Mouse (Mus musculus) heart, postnatal 10 days (tissue): ENCODE results near the gene Afg1l. TPM values are rescaled to one million over a fixed set of nuclear protein-coding genes. Genes with fewer than 3 reads are reported as not detected.

Experiments
- DNase-seq, 2 experiments: peaks; one replicate each; pipeline ENCODE4 v3.0.0; 2021
- intact Hi-C: fragments of 180-260 bp; cut with DNase I; formaldehyde crosslinking; loops from one replicate; pipeline ENCODE4 v1.15.1; 2025
- total RNA-seq, 2 experiments: library from RNA; stranded (reverse); gene quantifications; 2 replicates each; pipeline ENCODE4 v1.2.3; 2021

The Afg1l gene
- total RNA-seq, 2 experiments from 2014 or later = 25.4 to 26.6 TPM

DNA sequence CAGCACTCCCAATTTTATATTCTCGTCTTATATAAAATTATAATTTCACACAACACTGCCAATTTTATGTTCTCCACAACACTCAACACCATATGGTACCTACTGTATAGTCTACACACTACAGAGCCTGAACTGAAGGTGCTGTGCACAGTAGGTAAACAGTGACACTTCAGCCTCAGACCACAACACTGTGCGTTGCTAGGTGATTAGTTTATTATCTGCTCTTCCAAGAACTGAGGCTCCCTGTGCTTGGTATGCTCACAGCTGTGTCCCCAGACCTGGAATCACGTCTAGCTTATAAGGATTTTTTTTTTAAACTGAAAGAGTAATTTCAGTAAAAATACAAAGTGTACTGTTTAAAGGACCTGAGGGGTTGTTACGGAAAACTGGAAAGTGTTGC is 2.4 kb upstream of the Afg1l start:
- no peak for DNase-seq
- intact Hi-C loops = no loop called here

DNA sequence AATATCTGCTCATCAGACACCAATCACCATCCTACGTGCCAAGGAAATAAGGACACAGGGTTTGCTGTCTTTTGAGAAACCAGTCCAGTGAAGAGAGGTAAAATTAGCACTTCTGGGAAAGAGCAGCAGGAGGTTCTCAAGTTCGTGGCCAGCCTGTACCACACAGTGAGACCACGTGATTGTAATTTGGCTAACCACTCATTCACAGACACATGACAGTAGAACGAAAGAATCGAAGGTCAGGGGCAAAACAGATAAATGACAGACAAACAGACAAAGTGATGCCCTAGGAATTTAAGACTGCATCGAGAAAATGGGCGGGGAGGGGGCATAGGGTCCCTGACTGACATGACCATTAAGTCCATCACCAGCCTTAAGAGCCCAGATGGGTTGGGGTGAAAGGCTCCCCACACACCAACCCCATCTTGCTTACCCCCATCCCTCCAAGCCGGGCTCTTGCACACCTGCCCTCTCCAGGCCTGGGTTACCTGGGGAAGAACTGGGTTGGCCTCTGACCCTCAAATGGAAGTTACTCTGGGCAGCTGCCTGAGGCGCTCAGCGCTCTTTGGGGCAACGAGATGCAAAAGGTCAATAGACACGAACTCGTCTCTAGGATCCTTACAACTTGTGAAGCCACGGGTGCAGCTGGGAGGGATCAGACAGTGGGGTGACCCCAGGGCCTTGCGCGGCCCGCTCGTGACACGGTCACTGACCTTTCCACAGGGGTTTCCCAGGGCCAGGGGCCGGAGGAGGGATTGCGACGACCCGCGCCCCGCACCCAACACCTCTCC is 620 bp downstream of the Afg1l start:
- intact Hi-C loops = loop anchor here (1.0 to 2.0 kb wide), 2 partner anchors 21 to 24 kb away; no protein-coding TSS in a partner anchor
- no peak for DNase-seq

DNA sequence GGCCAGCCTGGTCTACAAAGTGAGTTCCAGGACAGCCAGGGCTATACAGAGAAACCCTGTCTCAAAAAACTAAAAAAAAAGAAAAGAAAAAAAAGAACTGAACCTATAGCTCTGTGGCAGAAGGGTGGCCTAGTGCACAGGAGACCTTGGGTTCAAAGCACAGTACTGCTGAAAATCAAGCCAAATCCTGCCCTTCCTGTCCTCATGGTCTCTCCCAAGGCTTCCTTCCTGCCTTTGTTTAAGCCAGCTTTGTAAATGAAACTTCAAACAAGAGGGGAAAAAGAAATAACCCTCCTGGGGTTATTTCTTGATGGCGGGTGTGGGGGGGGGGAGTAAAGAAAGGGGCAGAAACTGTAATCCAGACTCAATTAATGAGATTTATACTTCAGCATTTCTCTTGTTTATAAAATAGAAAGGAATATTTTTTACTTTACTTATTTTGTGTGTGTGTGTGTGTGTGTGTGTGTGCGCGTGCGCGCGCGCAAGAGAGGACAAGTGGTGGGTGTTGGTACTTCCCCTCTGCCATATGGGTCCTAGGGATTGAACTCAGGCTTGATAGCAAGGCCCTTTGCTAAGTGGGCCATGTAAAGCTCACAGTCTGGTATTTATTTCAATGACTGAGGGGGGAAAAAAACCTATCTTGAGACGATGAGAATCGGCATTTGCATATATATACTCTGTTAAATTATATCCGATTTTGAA is 1.4 kb downstream of the Afg1l start:
- intact Hi-C loops = loop anchor here (2.0 kb wide), 1 partner anchor 20 kb away; no protein-coding TSS in a partner anchor
- peak in 1 of 2 experiments; percentile 34 for DNase-seq

DNA sequence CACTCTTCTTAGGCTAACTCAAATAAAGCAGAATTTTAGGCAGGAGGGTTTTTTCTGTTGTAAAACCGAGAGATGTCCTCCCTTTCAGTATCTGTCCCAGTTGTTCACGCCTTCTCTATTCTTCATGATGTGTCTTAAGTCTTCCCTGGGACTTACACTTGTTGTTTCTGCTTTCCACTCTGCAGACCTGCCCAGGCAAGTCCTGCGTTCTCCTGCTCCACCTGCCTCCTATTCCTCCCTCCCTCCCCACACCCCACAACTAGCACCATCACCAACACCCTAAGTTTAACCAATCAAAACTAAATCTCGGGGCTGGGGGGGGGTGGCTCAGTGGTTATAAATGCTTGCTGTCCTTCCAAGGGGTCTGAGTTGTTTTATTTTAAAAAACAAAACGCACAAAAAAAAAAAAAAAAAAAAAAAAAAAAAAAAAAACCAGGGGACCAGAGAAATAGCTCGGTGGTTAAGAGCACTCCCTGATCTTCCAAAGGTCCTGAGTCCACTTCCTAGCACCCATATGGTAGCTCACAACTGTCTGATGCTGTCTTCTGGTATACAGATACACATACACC is 3.3 kb downstream of the Afg1l start:
- intact Hi-C loops = no loop called here
- DNase-seq = no peak

DNA sequence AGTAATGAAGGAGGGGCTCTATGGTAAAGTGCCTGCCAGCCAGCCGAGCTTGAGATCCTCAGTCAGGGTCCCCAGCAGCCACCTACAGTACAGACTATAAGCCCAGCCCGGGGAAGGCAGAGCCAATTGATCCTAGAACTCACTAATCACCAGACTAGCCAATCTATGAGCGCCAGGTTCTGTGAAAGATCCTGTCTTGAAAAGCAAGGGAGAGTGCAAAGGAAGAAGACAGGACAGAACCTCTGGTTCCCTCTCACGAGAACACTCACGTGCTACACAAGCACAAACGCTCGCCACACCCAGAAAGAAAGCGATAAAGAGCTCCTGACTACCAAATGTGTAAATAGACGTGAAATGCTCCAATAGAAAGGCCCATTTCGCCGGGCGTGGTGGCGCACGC is 13.6 kb downstream of the Afg1l start:
- intact Hi-C loops = no loop called here
- no peak for DNase-seq

DNA sequence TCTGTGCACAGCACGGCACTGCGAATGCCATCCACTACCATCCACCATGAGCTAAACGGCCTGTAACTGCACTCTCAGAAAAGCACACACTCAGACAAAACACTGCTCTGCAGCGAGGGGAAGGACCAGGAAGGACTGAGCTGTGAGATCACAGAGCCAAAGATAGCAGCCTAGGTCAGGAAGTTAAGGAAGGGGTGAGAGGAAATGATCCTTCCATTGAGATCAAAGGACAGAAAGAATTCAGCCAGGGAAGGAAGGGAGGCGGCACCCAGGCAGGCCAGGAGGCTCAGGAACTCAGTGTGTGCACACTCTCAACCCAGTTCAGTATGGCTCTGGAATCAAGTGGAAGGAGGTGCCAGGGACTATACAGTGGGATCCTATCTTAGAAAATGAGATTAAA is 14.1 kb downstream of the Afg1l start:
- DNase-seq = peak; percentile 59 to 67
- intact Hi-C loops = no loop called here

DNA sequence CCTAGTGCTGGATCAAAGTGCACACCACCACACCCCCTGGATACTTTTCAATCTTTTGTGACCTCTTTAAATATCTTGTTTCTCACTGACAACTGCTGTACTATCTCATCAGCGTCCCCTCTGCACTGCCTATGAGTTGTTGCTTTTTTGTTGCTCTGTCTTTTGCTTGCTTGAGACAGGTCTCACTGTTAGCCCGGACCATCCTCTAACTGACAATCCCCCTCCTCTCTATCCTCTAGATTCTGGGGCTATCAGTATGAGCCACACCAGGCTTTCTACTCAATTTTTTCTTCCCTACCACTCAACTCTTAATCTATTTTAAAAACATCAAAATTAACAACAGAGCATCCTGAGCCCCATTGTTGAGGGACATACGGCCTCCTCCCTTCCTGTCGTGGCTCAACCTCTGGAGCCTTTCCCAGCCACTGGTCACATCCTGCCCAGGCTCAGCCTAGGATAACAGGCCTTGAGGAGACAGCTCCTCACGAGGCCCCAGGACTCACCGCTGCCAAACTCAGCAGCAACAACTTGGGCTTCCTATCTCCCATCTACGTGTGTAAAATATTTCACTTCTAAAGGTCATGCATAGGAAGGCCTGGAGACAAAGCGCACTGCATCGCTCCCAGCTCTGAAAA is 20.7 kb downstream of the Afg1l start:
- DNase-seq = peak; percentile 82
- intact Hi-C loops = loop anchor here (2.0 to 5.0 kb wide), 2 partner anchors 19 to 45 kb away; partner anchors contain the start of gene Snx3

DNA sequence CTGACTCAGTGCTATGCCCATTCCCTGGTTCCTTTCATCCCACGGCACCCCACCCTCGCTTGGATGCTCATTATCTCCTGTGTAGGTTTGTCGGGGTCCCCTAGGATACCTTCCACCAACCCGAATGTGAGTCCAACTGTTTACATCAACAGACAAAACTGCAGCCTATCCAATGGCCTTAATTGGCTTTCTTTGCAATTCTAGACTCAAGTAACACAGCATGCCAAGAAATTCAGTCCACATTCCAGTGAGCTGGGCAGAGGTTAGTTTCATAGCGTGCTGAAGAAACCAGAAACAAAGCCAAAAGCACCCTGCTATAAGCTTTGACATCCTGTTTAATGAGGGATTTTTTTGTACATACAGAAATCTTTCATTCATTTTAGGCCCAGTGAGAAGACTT is 22.4 kb downstream of the Afg1l start:
- no peak for DNase-seq
- intact Hi-C loops = loop anchor here (2.0 to 5.0 kb wide), 2 partner anchors 21 to 46 kb away; partner anchors contain the start of gene Snx3

DNA sequence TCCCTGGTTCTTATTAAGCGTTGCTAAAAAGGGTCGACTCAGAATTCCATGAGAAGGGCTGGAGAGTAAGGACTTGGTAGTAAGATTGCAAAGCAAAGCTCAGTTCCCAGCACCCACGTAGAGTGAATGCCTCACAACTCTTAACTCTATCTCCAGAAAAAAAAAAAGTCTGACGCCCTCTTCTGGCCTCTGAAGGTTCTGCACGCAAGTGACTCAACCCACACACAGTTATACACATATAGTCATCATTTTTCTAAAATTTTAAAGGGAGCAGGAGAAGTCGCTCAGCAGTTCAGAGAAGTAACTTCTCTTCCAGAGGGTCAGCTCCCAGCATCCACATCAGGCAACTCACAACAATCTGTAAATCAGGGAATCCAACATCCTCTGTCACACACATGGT is 23.7 kb downstream of the Afg1l start:
- intact Hi-C loops = loop anchor here (5.0 kb wide), 1 partner anchor 48 kb away; the partner anchor contains the start of gene Snx3
- DNase-seq = no peak

DNA sequence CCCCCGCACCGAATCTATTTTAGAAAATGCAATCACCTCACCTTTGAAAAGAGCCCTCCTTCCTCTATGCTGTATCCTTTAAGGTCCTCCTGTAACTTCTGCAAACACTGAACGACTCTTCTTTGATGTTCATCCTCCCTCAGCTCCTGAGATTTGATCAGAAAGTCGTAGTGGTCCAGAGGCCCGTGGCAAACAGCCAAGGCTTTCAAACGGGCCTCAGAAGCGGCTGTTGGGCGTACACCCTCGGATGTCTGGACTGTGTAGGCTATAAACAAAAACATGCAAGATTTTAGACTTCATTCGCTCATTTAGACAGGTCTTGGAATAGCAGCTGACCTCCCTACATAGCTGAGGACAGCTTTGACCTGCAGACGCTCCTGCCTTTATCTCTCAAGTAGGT is 24.1 kb downstream of the Afg1l start:
- intact Hi-C loops = no loop called here
- no peak for DNase-seq

DNA sequence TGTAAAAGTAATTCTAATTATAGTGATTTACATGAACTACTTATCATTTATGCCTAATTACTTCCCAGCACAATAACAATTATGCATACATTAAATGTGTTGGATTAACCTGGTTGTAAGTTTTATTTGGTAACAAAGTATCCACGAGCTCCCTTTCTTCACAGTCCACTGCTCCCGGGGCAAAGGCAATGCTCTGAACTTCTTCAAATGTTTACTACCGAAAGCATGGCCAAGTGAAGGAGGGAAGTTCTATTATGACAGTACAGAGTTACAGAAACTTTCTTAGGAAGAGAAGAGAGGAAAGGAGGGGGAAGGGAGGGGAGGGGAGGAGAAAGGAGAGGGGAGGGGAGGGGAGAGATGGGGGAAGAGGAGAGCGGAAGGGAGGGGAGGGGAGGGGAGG is 28.7 kb downstream of the Afg1l start:
- no peak for DNase-seq
- intact Hi-C loops = no loop called here

DNA sequence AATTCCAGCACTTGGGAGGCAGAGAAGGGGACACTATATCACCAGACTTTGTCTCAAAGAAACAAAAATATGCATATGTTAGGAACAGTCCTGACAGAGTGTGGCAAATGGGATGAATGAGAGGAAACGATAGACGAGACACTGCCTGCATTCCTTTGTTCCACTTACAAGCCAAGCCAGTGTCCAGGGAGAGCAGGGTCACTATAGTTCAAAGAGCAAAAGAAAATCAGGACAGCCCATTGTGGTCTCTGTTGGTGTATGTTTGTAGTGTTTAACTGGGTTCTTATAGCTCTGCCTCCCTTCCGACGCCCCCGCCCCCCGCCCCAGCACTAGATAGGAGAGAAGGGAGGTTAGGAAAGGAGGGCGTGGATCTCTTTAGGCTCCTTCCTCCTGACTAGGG is 30.0 kb downstream of the Afg1l start:
- intact Hi-C loops = no loop called here
- no peak for DNase-seq

DNA sequence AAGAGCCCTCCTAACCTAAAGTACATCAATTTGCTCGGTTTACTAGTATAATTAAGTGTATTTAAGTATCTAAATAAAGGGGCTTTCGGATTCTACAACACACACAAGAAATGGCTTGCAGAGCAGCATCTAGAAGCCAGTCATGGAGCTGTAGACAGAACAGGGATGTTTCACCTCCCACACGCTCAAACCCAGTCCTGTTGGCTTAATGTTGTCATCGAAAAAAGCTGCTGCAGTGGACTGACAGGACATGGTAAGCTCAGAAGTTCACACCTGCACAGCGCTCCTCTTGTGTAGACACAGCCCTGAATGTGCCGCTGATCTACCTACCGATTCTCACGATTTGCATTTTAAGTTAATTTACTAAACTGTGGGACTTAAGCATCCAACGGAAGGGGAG is 32.2 kb downstream of the Afg1l start:
- intact Hi-C loops = no loop called here
- no peak for DNase-seq

DNA sequence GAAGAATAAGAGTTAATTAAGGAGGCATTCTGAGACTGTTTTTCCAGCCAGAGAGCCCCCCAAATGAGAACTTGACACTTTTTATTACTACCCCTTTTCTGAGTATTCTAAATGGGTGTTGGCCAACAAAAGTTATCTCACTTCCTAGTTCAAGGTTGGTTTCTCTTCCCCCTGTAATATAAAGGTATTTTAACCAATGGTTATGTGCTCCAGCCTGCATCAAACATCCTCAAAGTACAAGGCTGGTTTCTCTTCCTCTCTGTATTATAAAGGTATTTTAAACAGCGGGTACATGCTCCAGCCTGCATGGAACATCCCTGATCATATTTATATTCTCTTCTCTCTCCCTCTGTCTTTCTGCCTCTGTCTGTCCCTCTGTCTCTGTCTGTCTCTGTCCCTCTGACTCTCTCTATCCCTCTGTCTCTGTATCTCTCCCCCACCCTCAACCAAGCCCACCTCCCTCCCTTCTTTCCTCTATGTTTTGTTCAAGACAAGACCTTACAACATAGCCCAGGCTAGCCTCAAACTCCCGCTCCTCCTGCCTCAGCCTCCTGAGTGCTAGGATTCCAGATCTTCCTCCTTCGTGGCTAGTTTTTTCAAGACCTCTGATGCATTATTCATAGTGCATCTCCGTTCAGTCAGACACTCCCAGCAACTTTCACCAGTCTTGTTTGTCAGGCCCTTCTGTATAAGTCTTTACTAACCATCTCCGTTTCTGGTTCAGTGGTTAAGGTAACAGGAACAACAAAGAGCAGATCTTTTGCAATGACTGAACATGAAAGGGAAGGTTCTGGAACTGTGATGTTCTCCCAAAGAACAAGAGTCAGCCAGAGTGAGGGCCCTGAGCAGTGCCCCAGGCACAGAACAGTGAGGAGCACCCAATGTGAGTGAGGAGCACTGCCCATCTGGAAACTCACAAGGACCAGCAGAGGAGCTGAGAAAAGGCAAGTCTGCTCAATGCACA is 41.2 kb downstream of the Afg1l start:
- intact Hi-C loops = no loop called here
- DNase-seq = no peak

DNA sequence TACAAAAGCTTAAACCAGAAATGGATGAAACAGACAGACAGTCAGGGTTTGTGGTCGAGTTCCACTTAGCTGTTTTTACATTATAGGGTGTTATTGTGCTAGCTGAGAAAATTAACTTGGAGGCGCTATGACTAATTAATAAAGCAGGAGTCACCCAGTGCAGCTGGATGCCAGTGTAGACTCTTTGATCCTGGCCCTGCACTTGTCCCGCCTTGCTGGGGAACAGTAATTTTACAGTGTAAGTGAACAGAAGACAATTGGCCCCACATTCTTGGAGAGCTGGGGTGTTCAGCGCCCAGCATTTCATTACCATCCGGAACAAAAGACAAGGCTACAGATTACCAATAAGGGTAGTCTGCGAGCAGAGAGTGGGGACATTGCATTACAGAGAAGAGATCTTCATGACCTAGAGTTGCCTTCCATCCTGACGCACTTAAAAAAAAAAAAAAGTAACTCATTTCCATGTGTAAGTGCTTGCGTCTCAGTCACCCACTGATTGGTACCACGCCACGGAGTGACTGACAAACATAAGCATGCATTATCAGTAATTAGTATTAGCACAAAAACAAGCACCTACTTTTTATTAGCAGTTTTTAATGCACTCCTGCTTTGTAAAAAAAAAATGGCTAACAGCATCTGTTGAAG is 60.7 kb downstream of the Afg1l start:
- intact Hi-C loops = loop anchor here (5.0 kb wide), 1 partner anchor 85 kb away; the partner anchor contains the start of gene Snx3
- no peak for DNase-seq

DNA sequence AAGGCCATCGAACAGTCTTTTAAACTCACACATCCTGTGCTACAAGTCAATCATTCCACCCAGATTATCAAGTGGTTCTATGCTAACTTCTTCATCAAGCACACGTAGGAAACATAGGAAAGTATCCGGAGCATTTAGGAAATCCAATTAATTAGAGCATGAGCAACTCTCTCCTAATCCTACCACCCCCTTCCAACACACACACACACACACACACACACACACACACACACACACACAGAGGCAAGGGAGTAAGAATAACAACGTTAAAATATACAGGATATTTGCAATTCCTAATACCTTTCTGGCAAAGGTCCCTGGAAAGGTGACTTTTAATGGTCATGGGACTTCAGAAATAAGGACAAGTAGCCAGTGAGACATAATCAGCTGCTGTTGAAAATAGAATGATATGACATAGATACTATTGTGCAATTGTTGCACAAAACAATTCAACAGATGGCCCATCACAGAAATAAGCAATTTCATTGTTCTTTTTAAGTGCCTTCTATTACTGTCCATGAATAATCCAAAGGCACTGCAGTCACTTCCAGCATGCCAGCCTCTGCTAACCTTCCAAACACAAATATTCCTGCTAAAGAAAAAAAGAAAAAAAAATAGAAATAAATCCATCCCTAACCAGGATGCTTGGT is 62.4 kb downstream of the Afg1l start:
- DNase-seq = no peak
- intact Hi-C loops = loop anchor here (5.0 kb wide), 1 partner anchor 86 kb away; the partner anchor contains the start of gene Snx3

DNA sequence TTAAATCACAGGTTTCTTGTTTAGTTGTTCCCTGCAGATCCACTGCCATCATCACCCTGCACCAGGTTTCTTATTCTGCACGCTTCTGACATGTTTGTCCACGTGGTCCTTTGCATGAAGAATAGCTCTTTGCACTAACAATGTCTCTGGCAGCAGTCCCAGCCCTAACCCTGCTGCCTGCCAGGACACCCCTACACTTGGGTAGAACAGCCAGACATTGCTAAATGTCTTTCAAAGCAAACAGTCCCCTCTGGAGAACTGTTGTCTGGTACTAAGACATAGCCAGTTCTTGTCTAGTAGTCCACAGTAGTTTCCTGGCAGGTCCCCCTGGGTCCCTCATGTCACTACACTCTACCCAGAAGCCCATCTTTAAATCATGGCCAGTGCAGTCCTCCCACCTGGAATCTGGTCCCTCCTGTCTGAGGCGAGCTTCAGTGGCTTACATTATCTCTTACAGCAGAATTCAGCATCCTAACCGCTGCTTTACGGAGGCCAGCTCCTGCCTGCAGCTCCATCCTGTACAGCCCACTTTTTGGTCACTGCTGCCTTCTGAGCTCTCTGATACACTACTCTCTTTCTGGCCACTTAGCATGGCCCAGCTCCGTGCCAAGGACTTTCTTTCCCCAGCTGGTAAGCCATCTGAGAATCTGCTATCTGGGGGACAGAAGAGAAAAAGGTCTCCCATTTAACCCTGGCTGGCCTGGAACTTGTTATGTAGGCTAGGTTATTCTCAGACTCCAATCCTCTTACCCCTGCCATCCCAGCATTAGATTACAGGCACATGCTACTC is 67.4 kb downstream of the Afg1l start:
- intact Hi-C loops = no loop called here
- DNase-seq = peak; percentile 69 to 70

DNA sequence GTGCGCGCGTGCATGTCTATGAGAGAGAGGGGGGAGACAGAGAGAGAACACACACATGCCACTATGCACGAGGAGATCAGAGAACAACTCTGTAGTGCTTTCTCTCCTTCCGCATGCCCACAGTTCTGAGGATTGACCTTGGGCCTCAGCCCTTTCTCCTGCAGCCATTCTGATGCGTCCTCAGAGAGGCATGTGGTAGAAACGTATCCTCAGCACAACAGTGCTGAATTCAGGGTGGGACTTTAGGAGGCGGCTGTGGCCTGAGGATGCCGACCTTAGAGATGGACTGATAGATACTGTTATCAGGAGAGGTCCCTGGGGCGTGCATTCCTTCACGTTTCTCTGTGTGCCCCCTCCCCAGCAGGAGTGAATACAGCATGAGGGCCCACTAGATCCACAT is 87.9 kb downstream of the Afg1l start:
- intact Hi-C loops = no loop called here
- no peak for DNase-seq
